Mouse (Mus musculus) frontal cortex, postnatal 36 days (tissue): ENCODE data around the gene B3gat1.

ENCODE experiments used
- DNase-seq, 2 experiments: peaks; one replicate each; pipeline ENCODE4 v3.0.0; 2022; ENCODE audit warnings: low spot score in 2 of 2

Gene B3gat1

DNA sequence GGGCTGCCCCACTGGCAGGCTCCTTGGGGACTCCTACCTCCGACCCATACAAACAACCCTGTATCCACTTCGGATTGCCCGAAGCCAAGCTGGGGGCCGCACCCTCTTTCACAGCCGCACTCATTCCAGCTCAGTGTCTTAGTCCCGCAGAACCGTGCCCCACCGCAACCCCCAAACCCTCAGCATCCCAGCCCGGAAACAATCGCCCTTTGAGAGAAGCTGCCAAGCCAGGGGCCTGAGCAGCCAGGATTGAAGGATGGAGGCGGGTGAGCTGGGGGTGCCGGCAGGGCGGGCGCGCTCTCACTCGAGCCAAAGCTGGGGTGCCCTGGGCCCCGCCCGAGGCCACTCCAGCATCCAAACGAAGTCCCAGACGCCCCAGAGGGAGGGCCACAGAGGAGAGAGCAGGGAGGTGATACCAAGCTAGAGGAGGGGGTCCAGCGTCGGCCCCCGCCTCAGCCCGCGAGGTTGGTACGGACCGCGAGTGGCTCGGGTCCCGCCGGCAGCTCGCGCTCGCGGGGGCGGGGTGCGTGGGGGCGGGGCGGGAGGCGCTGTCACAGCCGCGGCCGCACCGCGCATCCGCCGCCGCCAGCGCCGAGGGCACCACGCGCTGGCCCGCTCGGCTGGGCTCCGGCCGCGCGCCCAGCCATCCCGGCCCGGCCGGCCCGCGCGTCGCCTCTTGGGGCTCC is at the start of gene B3gat1:
B3gat1 (plus strand) TSS at position 523 of the 686 bp plus-strand sequence.
- DNase-seq, result peak; percentile 48 to 65

DNA sequence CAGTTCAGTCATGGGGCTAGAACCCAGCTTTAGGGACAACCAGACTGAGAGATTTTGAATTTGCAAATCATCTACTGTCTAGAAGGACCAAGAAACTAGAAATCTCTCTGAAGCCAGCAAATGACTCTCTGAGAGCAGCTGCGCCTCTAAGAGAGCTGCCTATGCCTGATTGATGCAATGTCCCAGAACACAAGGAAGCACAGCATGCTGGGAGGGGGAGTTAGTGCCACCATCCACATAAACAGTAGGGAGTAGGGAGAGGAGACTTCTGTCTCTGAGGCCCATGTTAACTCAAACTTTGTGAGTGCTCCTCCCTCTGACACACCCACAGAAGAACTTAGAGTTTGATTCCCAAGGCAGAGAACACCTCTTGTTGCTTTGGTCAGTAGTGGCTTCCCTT is 44.4 kb upstream of the B3gat1 start:
- DNase-seq, result no peak

DNA sequence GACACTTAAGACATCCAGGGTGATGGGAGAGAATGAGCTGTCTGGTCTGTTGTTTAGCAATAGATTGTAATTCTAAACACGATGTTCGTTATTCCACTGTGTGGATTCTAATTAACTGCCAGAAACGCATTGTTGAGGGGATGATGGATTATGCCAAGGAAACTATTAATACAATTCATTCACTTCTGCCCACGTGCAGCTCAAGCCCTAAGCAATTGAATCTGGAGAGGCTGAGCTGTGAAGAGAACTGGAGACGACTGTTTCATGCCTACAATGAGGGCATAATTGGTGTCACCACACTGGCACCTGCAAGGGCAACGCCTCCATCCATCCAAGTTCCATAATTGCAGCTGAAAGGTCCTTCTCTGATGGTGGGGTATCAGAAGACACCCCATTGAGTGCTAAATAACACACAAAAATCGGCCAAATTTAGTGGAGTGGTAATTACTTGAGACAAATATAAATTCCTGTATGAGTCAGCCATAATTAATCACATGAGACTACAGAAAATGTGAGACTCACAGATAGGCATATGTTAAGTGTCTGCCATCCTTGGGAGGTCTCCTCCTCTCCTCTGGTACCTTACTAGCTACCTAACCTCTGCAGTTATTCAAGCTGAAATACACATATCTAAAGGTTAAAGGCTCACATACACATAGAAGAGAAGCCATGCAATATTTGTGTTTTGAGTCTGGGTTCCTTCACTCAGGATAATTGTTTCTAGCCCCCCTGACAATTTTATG is 43.4 kb upstream of the B3gat1 start:
- DNase-seq, result no peak

DNA sequence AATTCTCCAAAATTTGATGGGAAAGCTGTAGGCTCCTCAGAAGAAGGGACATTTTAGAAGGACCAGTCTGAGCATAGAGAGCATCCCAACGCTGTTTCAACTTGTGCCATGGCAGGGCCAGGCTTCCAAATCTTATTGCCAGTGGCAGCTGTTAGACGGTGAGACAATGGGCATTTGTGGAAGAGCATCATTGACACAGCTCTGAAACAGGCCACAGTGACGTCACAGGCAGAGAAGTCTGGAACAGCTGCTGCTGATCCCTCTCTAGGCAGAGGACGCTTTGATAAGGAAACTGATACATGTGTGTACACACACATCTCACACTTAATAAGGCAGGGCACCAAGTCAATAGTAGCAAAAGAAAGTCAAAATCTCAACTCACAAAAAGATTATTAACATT is 40.9 kb upstream of the B3gat1 start:
- DNase-seq, result no peak

DNA sequence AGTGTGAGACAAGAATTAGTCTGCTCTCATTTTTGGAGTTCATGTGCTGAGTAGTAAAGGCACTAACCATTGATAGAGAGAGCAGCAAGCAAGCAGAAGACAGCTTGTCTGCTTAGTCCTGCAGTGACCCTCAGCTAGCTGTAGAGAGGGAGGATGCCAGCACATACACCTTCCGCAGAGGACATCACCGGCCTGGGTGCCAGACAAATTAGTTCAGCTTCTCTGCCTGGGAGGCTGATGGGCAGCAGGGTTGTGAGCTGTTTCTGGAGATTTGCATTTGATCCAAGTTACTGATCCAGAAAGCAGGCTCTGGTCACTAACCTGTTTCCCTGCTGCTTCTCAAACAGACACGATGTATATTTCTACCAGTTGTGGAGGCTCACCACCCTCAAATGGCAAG is 38.9 kb upstream of the B3gat1 start:
- DNase-seq, result no peak

- peak; percentile 35 to 42 for DNase-seq
These were observed 38.4 kb upstream of the B3gat1 start for GRCm38 (mm10) chr9:26695178-26695577.

- no peak for DNase-seq
These were observed 35.2 kb upstream of the B3gat1 start for GRCm38 (mm10) chr9:26698286-26698685.

DNA sequence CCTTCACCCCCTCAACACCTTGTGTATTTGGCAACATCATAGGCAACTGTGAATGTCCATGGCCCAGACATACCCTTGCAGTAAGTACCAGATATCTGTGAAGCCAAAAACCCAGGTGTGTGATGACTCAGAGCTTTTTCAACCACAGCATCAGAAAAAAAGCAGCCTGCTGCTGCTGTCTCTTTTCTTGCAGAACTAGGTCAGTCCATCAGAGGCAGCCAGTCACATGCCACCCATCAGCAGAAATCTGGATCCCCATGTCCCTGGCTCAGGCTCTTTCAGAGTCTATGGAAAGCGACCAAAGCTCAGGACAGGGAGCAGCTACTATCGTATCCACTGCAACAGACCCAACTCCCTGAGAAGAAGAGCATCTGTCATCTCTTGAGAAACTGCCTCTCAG is 33.2 kb upstream of the B3gat1 start:
- DNase-seq, result peak; percentile 33 to 57

DNA sequence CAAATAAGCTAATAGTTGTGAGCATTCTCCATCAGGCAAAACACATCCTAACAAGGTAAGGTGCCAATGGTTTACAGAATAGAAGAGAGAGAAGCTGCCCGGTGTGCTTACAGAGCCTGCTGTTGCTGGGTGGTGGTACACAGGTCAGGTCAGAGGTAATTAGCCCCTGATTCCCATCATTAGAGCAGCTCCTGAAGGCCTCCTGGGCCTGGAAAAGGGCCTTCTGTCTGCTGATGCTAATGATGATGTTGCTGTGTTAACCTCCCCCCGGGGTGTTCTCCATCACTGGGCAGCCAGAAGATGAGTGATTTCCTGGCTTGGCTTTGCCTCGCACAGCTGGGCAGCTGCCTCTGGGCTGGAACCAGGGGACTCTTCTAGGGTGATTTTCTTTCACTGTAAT is 15.1 kb upstream of the B3gat1 start:
- no peak for DNase-seq

DNA sequence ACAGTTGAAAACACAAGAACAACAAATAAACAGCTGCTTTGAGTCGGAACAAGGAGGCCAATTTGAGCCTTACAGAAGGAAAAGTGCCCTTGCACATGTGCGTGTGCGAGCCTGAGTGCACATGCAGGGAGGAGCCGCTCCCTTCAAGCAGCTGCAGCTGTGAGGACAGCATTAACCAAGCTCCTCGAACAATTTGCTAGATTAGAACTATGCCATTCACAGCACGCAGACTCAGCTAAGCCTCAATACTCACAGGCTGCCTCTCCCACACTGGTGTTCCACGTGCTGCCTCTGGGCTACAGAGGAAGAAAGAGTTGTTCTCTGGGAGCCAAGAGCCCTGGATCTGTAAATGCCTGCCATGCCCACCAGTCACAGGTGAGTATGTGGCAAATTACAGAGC is 11.8 kb upstream of the B3gat1 start:
- DNase-seq, result no peak

GRCm38 (mm10) chr9:26725709-26726108 is 7.8 kb upstream of the B3gat1 start:
- no peak for DNase-seq

GRCm38 (mm10) chr9:26727445-26727844 is 6.1 kb upstream of the B3gat1 start:
- DNase-seq, result no peak

DNA sequence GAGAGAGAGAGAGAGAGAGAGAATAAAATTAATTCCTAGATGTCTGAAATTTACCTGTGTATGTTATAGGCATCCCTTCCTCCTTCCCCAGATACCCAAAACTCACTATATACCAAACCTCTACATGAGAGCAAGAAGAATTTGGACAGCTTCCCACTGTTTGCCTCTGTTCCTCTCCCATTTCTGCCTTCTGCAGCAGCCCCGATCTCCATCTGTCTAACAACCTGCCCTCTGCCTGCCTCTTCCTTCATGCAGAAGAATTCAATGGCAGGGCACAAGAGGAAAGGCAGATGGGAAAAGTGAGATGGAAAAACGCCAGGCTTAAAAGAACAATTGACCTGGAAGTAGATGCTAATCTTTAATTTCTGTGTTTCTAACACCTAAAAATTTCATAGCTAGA is 5.0 kb upstream of the B3gat1 start:
- DNase-seq, result peak in 1 of 2 experiments; percentile 51

- peak in 1 of 2 experiments; percentile 47 for DNase-seq
These were observed 458 bp downstream of the B3gat1 start for GRCm38 (mm10) chr9:26733986-26734385.

GRCm38 (mm10) chr9:26737116-26737515 is 3.6 kb downstream of the B3gat1 start:
- no peak for DNase-seq

GRCm38 (mm10) chr9:26742817-26743216 is 9.3 kb downstream of the B3gat1 start:
- peak in 1 of 2 experiments; percentile 79 for DNase-seq

- DNase-seq, result no peak
These were observed 13.6 kb downstream of the B3gat1 start for GRCm38 (mm10) chr9:26747121-26747520.

DNA sequence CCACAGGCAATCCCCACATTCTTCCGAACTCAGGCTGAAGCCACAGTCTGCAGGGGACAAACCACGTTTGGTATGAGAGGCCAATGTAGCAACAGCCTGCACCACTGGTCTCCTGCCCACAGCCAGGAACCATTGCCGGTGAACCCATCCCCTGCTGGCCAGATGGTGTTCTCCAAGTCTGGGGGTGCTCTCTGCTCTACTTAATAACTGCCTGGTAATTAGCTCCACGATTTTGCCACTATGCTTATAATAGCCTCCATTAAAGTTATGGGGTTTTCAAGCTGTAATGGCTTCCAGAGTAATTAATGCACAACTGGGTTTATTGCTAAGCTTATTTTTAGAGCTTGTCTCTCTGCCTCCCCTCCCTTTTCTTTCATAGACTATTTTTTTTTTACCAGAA is 15.4 kb downstream of the B3gat1 start:
- no peak for DNase-seq

DNA sequence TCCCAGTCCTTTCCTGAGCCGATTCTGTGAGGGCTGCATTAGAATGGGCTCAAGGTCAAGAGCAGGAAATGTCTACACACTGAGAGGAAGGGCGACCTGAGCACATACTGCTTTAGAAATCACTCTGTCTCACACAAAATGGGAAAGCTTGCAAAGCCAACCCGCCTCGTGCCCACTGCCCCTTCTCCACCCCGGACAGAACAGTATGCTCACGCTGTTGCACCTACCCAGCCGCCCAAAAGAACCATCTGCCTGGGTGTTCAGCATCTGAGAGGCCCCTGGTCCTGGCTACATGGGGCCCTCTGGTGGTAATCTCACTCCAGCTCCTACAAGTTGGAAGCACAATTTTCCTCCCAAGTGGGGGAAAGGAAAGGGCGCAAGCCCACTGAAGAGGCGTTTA is 26.6 kb downstream of the B3gat1 start:
- DNase-seq, result peak; percentile 68 to 75

DNA sequence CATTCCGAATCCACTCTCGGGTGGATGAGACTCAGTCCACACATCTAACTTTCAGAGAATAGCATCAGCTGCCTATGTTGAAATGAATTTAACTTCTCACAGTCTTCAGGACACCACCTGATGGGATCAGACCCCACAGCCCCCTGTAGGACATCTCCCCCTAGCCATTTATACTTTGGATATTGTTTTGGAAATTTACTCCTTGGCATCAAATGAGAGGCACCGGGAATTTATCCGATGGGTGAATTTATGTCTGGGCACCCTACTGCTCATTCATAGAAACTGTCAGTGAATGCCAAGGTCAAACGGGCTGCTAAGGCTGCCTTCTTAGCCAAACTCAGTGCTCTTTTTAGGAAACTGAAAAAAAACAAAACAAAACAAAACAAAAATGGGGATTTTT is 27.0 kb downstream of the B3gat1 start:
- no peak for DNase-seq

DNA sequence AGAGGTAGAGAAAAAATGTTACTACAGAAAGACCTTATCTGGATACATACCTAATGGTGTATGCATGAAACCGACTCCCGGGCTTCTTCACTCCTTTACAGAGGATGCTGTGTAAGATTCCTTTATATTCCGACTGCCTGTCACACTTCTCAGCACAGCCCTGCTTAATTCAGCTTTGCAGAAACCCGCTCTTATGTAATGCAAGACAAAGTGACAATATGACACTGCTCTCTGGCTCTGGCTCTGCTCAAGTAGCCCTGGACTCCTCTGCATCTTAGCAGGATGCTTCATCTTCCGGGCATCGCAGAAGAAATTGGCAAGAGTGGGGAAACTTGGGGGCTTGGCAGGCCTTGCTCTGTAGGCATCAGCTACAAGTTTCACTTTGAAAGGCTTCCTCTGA is 28.9 kb downstream of the B3gat1 start:
- DNase-seq, result no peak

- no peak for DNase-seq
These were observed 34.7 kb downstream of the B3gat1 start for GRCm38 (mm10) chr9:26768181-26768580.

- DNase-seq, result no peak
These were observed 42.2 kb downstream of the B3gat1 start for GRCm38 (mm10) chr9:26775700-26776099.
